Mouse (Mus musculus): ENCODE data around the gene Mum1.

DNA sequence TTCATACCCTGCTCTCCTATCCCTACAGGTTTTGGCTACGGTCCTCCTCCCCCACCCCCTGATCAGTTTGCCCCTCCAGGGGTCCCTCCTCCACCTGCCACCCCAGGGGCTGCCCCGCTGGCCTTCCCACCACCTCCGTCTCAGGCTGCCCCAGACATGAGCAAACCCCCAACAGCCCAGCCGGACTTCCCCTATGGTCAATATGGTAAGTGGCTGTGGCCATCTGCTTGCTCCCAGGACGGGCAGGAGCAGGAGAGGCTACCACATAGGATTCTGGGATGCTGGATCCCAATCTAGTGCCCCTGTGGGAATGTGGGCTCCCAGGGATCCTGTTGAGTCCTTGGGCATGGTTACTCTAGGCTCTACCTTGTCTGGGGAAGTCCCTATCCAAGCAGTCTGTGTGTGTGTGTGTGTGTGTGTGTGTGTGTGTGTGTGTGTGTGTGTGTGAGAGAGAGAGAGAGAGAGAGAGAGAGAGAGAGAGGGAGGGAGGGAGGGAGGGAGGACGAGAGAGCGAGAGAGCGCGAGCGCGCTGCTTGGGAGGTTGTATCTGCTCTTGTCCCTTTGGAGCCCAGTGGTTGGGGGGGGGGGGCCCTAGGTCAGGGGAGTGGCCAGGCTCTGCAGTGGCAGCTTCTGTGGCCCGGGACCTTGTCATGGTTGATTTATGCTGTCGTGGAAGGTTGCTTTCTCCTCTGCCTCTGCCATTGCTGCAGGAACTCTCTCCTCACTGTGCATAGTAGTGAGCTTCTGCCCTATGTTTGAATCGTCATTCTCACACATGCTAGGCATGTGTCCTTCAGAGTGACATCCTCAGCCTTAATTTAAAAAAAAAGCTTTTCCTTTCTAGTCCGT is 59.2 kb downstream of the Mum1 start:
- TF ChIP-seq POLR2A (IDR thresholded peaks at IDR 0.05; ENCODE audit: borderline replicate concordance, insufficient read depth, low read length): no peak
- TF ChIP-seq CTCF (IDR thresholded peaks at IDR 0.05; ENCODE audit: borderline replicate concordance, insufficient read depth, low read depth, low read length): no peak

All from cerebellum, adult 2 months (tissue).